Mouse (Mus musculus): ENCODE measurements around the gene Rhbdd3.

- TF ChIP-seq CTCF (conservative IDR thresholded peaks at IDR 0.05; ENCODE audit: insufficient read depth, insufficient read length, low read depth, low read length) (no peak), POLR2A (IDR thresholded peaks at IDR 0.05; ENCODE audit: low read depth, low read length) (no peak)
These were observed 35.0 kb upstream of the Rhbdd3 start for GRCm38 (mm10) chr11:5063561-5064281.

All from kidney, adult 2 months (tissue).